Mouse (Mus musculus) stomach, embryonic 15.5 days (tissue): Measurements from ENCODE around the gene Hilpda. TPM values are rescaled to one million over a fixed set of nuclear protein-coding genes. Genes with fewer than 3 reads are reported as not detected.

Experiments used
- ATAC-seq: fragments of 200-750 bp; cut with Nextera tagmentation; 2 replicates; pipeline ENCODE4 v1.8.0; 2017; ENCODE audit warnings: low read depth, moderate number of reproducible peaks, moderate TSS enrichment; ENCODE audit not compliant: insufficient read depth, low FRiP score
- H3K27ac ChIP-seq: fragments of 300-500 bp; sonication (generic); 2 replicates; pipeline ENCODE4 v1.5.1; 2015; ENCODE audit warnings: mild to moderate bottlenecking, inconsistent platforms
- H3K27me3 ChIP-seq: fragments of 300-500 bp; sonication (generic); replicated peaks from 2 replicates; pipeline ENCODE4 v1.6.1; 2015; ENCODE audit warnings: inconsistent platforms
- H3K36me3 ChIP-seq: fragments of 300-500 bp; sonication (generic); 2 replicates; pipeline ENCODE4 v1.6.1; 2015; ENCODE audit warnings: inconsistent platforms
- H3K4me1 ChIP-seq: fragments of 300-500 bp; sonication (generic); 2 replicates; pipeline ENCODE4 v1.6.1; 2015; ENCODE audit warnings: inconsistent platforms
- H3K4me2 ChIP-seq: fragments of 300-500 bp; sonication (generic); 2 replicates; pipeline ENCODE4 v1.6.1; 2015; ENCODE audit warnings: mild to moderate bottlenecking, inconsistent platforms
- H3K4me3 ChIP-seq: fragments of 300-500 bp; sonication (generic); replicated peaks from 2 replicates; pipeline ENCODE4 v1.5.1; 2015; ENCODE audit warnings: inconsistent platforms
- H3K9ac ChIP-seq: fragments of 300-500 bp; sonication (generic); 2 replicates; pipeline ENCODE4 v1.6.1; 2015; ENCODE audit warnings: inconsistent platforms
- H3K9me3 ChIP-seq: fragments of 300-500 bp; sonication (generic); 2 replicates; pipeline ENCODE4 v1.6.1; 2016; ENCODE audit warnings: inconsistent platforms
- WGBS: fragments of 180-500 bp; shearing (Covaris S2); methylation state at CpG from one replicate; pipeline ENCODE4 v1.1.7; 2015; 5-methylcytosine and 5-hydroxymethylcytosine counted together
- polyA plus RNA-seq: library from polyadenylated mRNA; unstranded; fragments of >200 nt; fragmentation: Nextera tagmentation; extraction: Ambion mirVana; gene quantifications from 2 replicates; pipeline ENCODE4 v1.2.1, GENCODE M21; 2015

Hilpda gene
- polyA plus RNA-seq, 1 experiment from 2014 or later: 34.6 TPM

DNA sequence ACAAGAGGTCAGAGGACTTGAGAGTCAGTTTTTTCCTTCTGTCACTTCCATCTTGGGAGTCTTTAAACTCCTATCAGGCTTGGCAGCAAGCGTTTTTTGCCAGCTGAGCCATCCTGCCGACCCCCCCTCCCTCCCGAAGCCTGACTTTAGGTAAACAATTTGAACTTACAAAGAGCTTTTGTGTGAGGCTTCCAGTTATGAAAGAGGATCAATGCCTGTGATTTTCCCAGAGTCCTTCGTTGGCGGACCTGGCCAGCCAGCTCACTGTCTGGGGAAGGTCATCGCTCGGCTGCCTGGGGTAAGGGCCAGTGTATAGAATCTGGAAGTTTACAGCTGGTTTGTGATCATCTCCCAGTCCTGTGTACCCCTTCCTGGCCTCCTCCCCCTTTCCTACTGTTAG is 8.4 kb downstream of the Hilpda start:
- 23% methylated on average over 7 of the region's 7 CpGs for WGBS
- Histone ChIP-seq H3K4me1 (peaks cover 6% of the 10 kb centered on the region; the same call in 1 of the 2 replicates), H3K4me2 (no peak overlapping the region), H3K36me3 (no peaks in the 10 kb centered on the region), H3K27me3 (no peaks in the 10 kb centered on the region), H3K4me3 (no peak overlapping the region), H3K9ac (no peak overlapping the region), H3K9me3 (no peaks in the 10 kb centered on the region), H3K27ac (no peak overlapping the region)
- no peak for ATAC-seq

DNA sequence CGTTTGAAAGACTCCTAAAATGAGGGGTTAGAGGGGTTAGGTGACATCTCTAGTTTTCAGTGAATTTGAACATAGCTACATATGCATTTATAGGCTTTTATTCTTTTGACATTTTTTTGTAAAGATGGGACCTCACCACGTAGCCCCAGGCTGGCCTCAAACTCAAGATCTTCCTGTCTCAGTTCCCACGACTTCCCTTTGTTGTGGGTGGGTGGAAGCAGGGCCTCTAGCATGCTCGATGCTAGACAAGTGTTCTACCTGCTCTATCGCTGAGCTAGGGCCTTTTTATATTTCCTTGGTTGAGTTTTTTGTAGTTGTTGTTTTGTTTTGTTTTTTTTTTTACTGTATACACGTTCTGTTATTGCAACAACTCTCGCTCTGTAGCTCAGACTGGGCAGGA is 14.6 kb downstream of the Hilpda start:
- Histone ChIP-seq H3K4me2 (no peak overlapping the region), H3K4me3 (no peak overlapping the region), H3K4me1 (no peaks in the 10 kb centered on the region), H3K9me3 (no peaks in the 10 kb centered on the region), H3K36me3 (no peaks in the 10 kb centered on the region), H3K27me3 (no peaks in the 10 kb centered on the region), H3K27ac (no peak overlapping the region), H3K9ac (no peak overlapping the region)
- WGBS: 71% methylated on average over 7 of the region's 7 CpGs
- no peak for ATAC-seq

DNA sequence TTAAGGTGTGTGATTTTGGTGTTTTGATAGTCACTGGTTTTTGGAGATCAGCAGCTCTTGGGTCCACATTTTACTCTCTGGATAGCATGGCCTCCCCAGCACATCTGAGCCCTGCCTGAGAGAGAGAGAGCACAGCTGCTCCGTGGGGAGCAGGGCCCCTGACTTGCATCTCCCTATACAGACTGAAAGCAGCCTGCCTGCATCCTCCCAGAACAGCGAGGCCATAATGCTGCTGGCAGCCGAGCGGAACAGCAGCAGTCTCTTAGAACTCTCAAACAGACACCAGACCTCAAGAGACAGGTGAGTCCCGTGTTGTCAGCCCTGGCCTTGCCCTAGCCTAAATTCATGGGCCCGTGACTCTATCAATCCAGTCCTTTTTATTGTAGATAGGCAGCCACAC is 15.2 kb downstream of the Hilpda start:
- ATAC-seq: no peak
- H3K36me3 ChIP-seq: no peaks in the 10 kb centered on the region
- H3K4me2 ChIP-seq: no peak overlapping the region
- no peaks in the 10 kb centered on the region for H3K9me3 ChIP-seq
- no peak overlapping the region for H3K27ac ChIP-seq
- no peak overlapping the region for H3K4me3 ChIP-seq
- H3K27me3 ChIP-seq: no peaks in the 10 kb centered on the region
- 47% methylated on average over 6 of the region's 6 CpGs for WGBS
- H3K9ac ChIP-seq: no peak overlapping the region
- H3K4me1 ChIP-seq: no peaks in the 10 kb centered on the region

DNA sequence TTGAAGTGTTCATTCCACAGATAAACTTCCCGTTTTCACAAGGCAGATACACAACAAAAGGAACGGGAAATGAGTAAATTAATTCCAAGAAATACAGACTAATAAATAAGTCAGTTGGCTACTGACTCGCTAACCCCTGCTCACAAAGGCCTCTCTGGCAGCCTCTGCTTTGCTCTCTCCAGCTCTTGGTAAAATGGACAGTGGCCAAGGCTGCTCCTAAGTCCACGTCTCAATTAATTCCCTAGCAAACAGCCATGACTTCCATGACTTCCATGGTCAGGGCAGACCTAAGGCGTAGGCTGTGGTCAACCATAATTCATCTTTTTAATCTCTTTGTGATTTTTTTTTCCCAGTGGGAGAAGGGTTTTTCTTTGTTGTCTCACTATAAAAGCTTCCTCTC is 15.7 kb downstream of the Hilpda start:
- Histone ChIP-seq H3K27ac (no peak overlapping the region), H3K4me2 (no peak overlapping the region), H3K9me3 (no peaks in the 10 kb centered on the region), H3K9ac (no peak overlapping the region), H3K27me3 (no peaks in the 10 kb centered on the region), H3K4me3 (no peak overlapping the region), H3K36me3 (no peaks in the 10 kb centered on the region), H3K4me1 (no peaks in the 10 kb centered on the region)
- ATAC-seq: no peak
- 65% methylated on average over 5 of the region's 5 CpGs for WGBS

DNA sequence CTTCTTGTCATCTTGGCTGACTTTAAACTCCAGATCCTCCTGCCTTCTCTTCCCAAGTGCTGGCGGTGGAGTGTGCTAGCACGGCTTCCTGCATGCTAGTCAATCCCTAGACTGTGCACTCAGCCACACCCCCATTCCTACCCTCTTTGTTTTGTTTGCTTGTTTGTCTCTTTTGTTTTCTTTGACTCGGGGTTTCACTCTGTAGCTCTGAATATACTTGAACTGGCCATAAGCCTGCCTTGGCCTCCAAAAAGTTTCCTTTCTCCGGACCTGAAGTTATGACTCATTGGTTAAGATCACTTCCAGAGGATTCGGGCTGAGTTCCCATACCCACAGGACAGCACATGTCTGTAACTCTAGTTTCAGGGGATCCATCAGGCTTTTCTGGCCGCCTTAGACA is 16.4 kb downstream of the Hilpda start:
- Histone ChIP-seq H3K4me2 (no peak overlapping the region), H3K4me3 (no peak overlapping the region), H3K27ac (no peak overlapping the region), H3K4me1 (no peaks in the 10 kb centered on the region), H3K9me3 (no peaks in the 10 kb centered on the region), H3K36me3 (no peaks in the 10 kb centered on the region), H3K9ac (no peak overlapping the region), H3K27me3 (no peaks in the 10 kb centered on the region)
- ATAC-seq: no peak
- 63% methylated on average over 6 of the region's 6 CpGs for WGBS

DNA sequence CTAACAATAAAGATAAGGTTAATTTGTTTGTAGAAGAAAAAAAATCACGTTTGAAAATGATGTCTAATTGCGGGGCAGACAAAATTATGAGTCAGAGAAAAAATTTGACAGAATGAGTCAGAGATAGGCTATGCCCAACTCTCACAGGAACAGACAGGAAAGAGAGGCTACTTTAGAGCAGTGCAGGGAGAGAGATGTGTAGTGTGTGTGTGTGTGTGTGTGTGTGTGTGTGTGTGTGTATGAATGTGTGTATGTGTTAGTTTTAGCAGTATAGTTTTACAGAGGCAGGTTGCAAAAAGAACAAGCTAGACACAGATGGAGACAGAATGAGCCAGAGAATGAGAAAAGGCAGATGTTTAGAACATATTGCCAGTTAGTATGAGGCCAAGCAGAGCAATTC is 26.8 kb downstream of the Hilpda start:
- WGBS: 51% methylated on average over 2 of the region's 2 CpGs
- no peak overlapping the region for H3K4me2 ChIP-seq
- no peak overlapping the region for H3K27ac ChIP-seq
- no peak for ATAC-seq
- H3K9ac ChIP-seq: no peak overlapping the region
- H3K9me3 ChIP-seq: no peaks in the 10 kb centered on the region
- H3K4me1 ChIP-seq: no peaks in the 10 kb centered on the region
- H3K4me3 ChIP-seq: no peak overlapping the region
- no peaks in the 10 kb centered on the region for H3K36me3 ChIP-seq
- H3K27me3 ChIP-seq: no peaks in the 10 kb centered on the region

DNA sequence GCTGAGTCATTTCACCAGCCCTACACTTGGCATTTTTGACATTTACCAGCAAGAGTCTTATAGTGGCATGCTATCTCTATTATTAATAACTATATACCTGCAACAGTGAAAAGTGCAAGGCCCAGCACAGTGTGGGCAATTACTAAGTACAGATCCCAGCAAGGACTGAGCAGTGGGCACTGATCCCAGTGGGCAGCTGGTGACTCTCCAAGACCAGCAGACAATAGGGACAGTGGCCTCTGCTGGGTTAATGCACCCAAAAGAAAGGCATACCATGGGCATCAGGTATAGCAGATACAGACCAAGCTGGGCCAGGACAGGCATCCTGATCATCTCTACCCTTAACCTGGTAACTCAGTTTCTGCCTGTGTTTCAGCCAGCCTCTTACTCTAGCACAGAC is 31.0 kb downstream of the Hilpda start:
- Histone ChIP-seq H3K27me3 (no peaks in the 10 kb centered on the region), H3K27ac (no peak overlapping the region), H3K4me2 (no peak overlapping the region), H3K4me3 (no peak overlapping the region), H3K36me3 (no peaks in the 10 kb centered on the region), H3K9me3 (no peaks in the 10 kb centered on the region), H3K9ac (no peak overlapping the region), H3K4me1 (no peaks in the 10 kb centered on the region)
- no peak for ATAC-seq

DNA sequence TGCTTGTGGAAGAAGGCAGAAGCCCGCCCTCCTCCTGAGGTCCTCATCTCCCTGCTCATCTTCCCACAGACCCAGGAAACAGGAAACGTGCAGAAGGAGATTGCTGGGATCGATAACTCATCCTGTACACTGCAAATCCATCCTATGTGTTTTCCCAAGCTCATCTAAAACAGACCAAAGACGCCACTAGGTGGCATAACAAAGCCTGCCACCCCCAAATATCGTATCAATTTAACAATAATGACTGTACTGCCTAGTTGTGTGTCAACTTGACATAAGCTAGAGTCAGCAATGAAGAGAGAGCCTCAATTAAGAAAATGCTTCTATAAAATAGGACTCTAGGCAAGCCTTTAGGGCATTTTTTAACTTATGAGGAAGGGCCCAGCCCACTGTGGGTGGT is 31.4 kb downstream of the Hilpda start:
- Histone ChIP-seq H3K27me3 (no peaks in the 10 kb centered on the region), H3K9ac (no peak overlapping the region), H3K36me3 (no peaks in the 10 kb centered on the region), H3K4me3 (no peak overlapping the region), H3K27ac (no peak overlapping the region), H3K4me1 (no peaks in the 10 kb centered on the region), H3K9me3 (no peaks in the 10 kb centered on the region), H3K4me2 (no peak overlapping the region)
- 41% methylated on average over 5 of the region's 5 CpGs for WGBS
- no peak for ATAC-seq

DNA sequence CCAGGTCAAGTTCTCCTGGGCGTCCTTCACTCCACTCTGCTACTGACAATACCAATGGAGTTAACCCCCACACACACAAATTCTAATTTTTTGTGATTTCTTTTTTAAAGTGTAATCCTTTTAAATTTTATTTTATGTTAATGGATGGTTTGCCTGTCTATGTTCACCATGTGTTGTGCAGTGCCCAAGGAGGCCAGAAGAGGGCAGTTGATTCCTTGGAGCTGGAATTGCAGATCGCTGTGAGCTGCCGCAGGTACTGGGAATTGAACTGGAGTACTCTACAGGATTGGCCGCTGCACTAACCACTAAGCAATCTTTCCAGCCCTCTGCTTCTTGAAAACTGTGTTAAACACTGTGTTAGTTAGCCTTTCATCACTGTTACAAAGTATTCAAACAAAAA is 33.2 kb downstream of the Hilpda start:
- H3K36me3 ChIP-seq: no peaks in the 10 kb centered on the region
- 88% methylated on average over 4 of the region's 4 CpGs for WGBS
- no peaks in the 10 kb centered on the region for H3K9me3 ChIP-seq
- no peak overlapping the region for H3K27ac ChIP-seq
- no peaks in the 10 kb centered on the region for H3K4me1 ChIP-seq
- no peak for ATAC-seq
- no peak overlapping the region for H3K9ac ChIP-seq
- H3K4me3 ChIP-seq: no peak overlapping the region
- H3K4me2 ChIP-seq: no peak overlapping the region
- no peaks in the 10 kb centered on the region for H3K27me3 ChIP-seq

DNA sequence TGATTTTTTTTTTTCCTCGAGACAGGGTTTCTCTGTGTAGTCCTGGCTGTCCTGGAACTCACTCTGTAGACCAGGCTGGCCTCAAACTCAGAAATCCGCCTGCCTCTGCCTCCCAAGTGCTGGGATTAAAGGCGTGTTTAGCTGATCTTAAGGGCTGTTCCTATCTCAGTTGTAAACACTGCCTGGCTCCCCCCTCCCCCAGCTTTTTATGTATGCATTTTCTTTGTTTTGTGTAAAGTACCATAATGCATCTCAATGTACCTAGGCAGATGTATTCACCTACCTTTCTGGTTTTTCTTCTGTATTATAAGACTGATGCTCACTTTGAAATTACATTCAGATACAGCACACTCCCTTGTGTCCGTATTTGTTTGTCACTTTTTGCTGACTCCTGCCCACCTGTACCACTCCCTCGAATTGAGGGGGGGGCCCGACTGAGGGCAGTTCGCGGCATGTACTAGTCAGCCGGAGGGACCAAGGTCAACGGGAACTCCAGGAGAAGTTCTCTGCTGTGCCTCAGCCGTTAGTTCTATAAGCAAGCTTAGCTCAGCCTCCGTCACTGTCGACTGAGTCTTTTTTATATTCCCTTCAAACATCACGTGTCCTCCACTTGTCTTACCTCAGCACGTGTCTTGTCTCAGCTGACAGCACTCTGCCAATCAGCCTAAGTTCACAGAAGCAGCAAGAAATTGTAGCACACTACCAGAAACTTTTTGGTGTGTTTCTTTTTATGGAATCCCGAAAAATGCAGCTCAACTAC is 36.7 kb downstream of the Hilpda start:
- H3K9me3 ChIP-seq: no peaks in the 10 kb centered on the region
- no peak for ATAC-seq
- no peak overlapping the region for H3K9ac ChIP-seq
- H3K27ac ChIP-seq: no peak overlapping the region
- no peak overlapping the region for H3K4me2 ChIP-seq
- H3K4me3 ChIP-seq: no peak overlapping the region
- 86% methylated on average over 16 of the region's 16 CpGs for WGBS
- H3K4me1 ChIP-seq: no peaks in the 10 kb centered on the region
- no peaks in the 10 kb centered on the region for H3K36me3 ChIP-seq
- H3K27me3 ChIP-seq: no peaks in the 10 kb centered on the region

DNA sequence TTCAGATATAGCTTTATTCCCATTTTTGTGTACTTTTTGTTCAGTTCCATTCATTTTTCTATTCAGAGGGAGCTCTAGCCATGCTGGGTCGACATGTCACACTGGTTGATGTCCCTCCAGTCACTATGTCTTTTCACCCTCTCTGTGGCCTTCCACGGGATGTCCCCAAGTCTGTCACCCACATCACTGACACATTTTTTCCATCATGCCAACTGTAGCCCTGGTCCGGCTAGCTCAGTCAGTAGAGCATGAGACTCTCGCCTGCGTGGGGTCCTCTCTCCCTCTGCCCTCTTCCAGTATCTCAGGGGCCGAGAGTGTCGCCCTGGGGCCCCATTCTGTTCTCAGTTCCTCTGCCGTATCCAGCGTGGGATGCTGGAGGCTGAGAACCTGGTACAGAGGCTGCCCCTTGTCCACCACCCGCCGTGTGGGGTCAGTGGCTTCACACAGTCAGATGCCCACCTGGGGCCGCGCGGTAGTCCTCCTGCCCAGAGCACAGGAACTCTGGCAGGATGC is 41.5 kb downstream of the Hilpda start:
- 74% methylated on average over 14 of the region's 14 CpGs for WGBS

DNA sequence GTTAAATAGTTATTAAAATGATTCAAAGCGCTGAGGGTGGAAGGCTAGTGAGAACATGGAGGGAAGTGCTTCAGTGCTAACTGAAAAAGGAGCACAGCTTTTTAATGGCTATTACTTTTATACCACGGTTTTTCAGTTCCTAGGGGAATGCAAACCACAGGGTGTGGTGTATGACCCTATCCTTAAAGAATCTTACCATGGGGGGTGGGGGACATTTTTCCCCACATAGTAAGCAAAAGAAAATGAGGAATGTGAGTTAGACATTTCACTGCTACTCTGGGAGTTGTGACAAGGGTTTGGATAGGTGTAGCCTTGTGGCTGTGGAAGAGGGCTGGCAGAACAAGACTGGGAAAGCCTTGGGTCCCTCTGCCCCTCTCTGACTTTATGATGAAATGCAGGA is 45.0 kb downstream of the Hilpda start:
- Histone ChIP-seq H3K9ac (no peak overlapping the region), H3K36me3 (no peaks in the 10 kb centered on the region), H3K9me3 (no peaks in the 10 kb centered on the region), H3K4me1 (peaks cover 5% of the 10 kb centered on the region; the same call in 1 of the 2 replicates), H3K4me3 (no peak overlapping the region), H3K27me3 (no peaks in the 10 kb centered on the region), H3K4me2 (no peak overlapping the region), H3K27ac (no peak overlapping the region)
- WGBS: 54% methylated on average over 2 of the region's 2 CpGs
- ATAC-seq: no peak

More for the DNA sequence above, 41.5 kb downstream of the Hilpda start:
- Histone ChIP-seq H3K27ac (no peak overlapping the region), H3K4me3 (no peak overlapping the region), H3K4me2 (no peak overlapping the region), H3K9me3 (no peaks in the 10 kb centered on the region), H3K36me3 (no peaks in the 10 kb centered on the region), H3K4me1 (peaks cover under 1% of the 10 kb centered on the region; the same call in 1 of the 2 replicates), H3K9ac (no peak overlapping the region), H3K27me3 (no peaks in the 10 kb centered on the region)
- ATAC-seq: no peak

DNA sequence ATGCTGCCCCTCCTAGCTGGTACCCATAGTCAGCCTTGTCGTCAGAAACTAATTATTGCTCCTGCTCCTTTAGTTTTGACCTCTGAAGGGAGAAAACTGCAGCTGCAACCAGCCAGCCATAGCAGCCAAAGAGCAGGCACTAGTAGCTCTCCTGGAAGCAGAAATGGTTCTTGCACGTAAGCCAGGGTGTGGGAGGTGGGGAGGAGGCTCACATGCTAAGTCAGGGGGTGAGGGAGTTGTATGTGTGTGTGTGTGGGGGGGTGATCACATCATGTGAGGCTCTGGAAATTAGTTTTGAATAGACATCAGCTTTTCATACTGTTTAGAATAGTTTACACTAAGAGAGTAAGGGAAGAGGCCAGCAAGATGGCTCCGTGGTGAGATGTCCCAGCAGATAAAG is 45.7 kb downstream of the Hilpda start:
- Histone ChIP-seq H3K4me3 (no peak overlapping the region), H3K27me3 (no peaks in the 10 kb centered on the region), H3K36me3 (no peaks in the 10 kb centered on the region), H3K4me2 (no peak overlapping the region), H3K4me1 (peaks cover 5% of the 10 kb centered on the region; the same call in 1 of the 2 replicates), H3K9me3 (no peaks in the 10 kb centered on the region), H3K27ac (no peak overlapping the region), H3K9ac (no peak overlapping the region)
- no peak for ATAC-seq
- WGBS: 64% methylated on average over 3 of the region's 3 CpGs
